Mouse (Mus musculus) embryonic facial prominence, embryonic 11.5 days (tissue): ENCODE measurements around the gene Crebbp. TPM values are rescaled to one million over a fixed set of nuclear protein-coding genes. Genes with fewer than 3 reads are reported as not detected.

Experiments used
- ATAC-seq: fragments of 200-750 bp; cut with Nextera tagmentation; replicated peaks from 2 replicates; pipeline ENCODE4 v1.8.0; 2017; ENCODE audit warnings: low read depth; ENCODE audit not compliant: insufficient number of reproducible peaks, low FRiP score, low TSS enrichment
- DNase-seq: peaks from one replicate; pipeline ENCODE4 v3.0.0-alpha.2; 2015; ENCODE audit warnings: low spot score
- H3K27ac ChIP-seq: fragments of 300-500 bp; sonication (generic); replicated peaks from 2 replicates; pipeline ENCODE4 v1.5.1; 2014; ENCODE audit warnings: mild to moderate bottlenecking, low read depth, low read length, control low read depth
- H3K27me3 ChIP-seq: fragments of 300-500 bp; sonication (generic); 2 replicates; pipeline ENCODE4 v1.6.1; 2014; ENCODE audit warnings: mild to moderate bottlenecking, low read length, moderate library complexity, mixed read lengths; ENCODE audit not compliant: control insufficient read depth, insufficient read depth
- H3K36me3 ChIP-seq: fragments of 300-500 bp; sonication (generic); replicated peaks from 2 replicates; pipeline ENCODE4 v1.6.1; 2014; ENCODE audit warnings: low read depth, mild to moderate bottlenecking, low read length, moderate library complexity, mixed read lengths; ENCODE audit not compliant: control insufficient read depth, insufficient read depth
- H3K4me1 ChIP-seq: fragments of 300-500 bp; sonication (generic); 2 replicates; pipeline ENCODE4 v1.6.1; 2014; ENCODE audit warnings: low read length, mixed read lengths; ENCODE audit not compliant: control insufficient read depth, insufficient read depth
- H3K4me2 ChIP-seq: fragments of 300-500 bp; sonication (generic); 2 replicates; pipeline ENCODE4 v1.6.1; 2014; ENCODE audit warnings: low read depth, mild to moderate bottlenecking, control low read depth, low read length, moderate library complexity
- H3K4me3 ChIP-seq: fragments of 300-500 bp; sonication (generic); 2 replicates; pipeline ENCODE4 v1.5.1; 2014; ENCODE audit warnings: low read depth, low read length, control low read depth
- H3K9ac ChIP-seq: fragments of 300-500 bp; sonication (generic); replicated peaks from 2 replicates; pipeline ENCODE4 v1.6.1; 2014; ENCODE audit warnings: mild to moderate bottlenecking, control low read depth, low read length
- H3K9me3 ChIP-seq: fragments of 300-500 bp; sonication (generic); replicated peaks from 2 replicates; pipeline ENCODE4 v1.6.1; 2016; ENCODE audit warnings: mild to moderate bottlenecking, low read length, inconsistent platforms, mixed read lengths; ENCODE audit not compliant: control insufficient read depth
- WGBS: fragments of 180-500 bp; shearing (Covaris S2); extraction: QIAGEN DNeasy Blood & Tissue Kit; methylation state at CpG from one replicate; pipeline ENCODE4 v1.1.7; 2014; 5-methylcytosine and 5-hydroxymethylcytosine counted together
- polyA plus RNA-seq: library from polyadenylated mRNA; unstranded; fragments of >200 nt; fragmentation: Nextera tagmentation; extraction: Ambion mirVana; gene quantifications from 2 replicates; pipeline ENCODE4 v1.2.1, GENCODE M21; 2014

Crebbp gene
- polyA plus RNA-seq, 1 experiment from 2014 or later, result 32.1 TPM

GRCm38 (mm10) chr16:4040206-4040605 is 173.6 kb downstream of the Crebbp start:
- no peak for DNase-seq
- H3K27ac ChIP-seq, result no peak overlapping the region
- no peak overlapping the region for H3K4me3 ChIP-seq
- ATAC-seq, result no peak
- WGBS, result 88% methylated on average over 5 of the region's 5 CpGs
- peaks cover 8% of the 10 kb centered on the region for H3K36me3 ChIP-seq
- no peaks in the 10 kb centered on the region for H3K4me1 ChIP-seq
- H3K9me3 ChIP-seq, result no peaks in the 10 kb centered on the region
- H3K4me2 ChIP-seq, result no peak overlapping the region
- no peak overlapping the region for H3K9ac ChIP-seq
- no peaks in the 10 kb centered on the region for H3K27me3 ChIP-seq

- no peak overlapping the region for H3K27ac ChIP-seq
- H3K9ac ChIP-seq, result no peak overlapping the region
- H3K36me3 ChIP-seq, result peaks cover 4% of the 10 kb centered on the region
- H3K4me2 ChIP-seq, result no peak overlapping the region
- no peak for ATAC-seq
- no peak overlapping the region for H3K4me3 ChIP-seq
- no peaks in the 10 kb centered on the region for H3K4me1 ChIP-seq
- WGBS, result 91% methylated on average over 7 of the region's 7 CpGs
- no peak for DNase-seq
- H3K27me3 ChIP-seq, result no peaks in the 10 kb centered on the region
- H3K9me3 ChIP-seq, result no peaks in the 10 kb centered on the region
Observed at GRCm38 (mm10) chr16:4037690-4038089, 176.1 kb downstream of the Crebbp start.

- Histone ChIP-seq H3K27ac (no peak within 1 kb of the TSS), H3K4me3 (no peak within 1 kb of the TSS), H3K4me1 (no peaks in the 10 kb centered on the region), H3K9me3 (no peaks in the 10 kb centered on the region), H3K4me2 (no peak within 1 kb of the TSS), H3K36me3 (peaks cover 4% of the 10 kb centered on the region), H3K9ac (no peak within 1 kb of the TSS), H3K27me3 (no peaks in the 10 kb centered on the region)
- no peak for ATAC-seq
- 91% methylated on average over 5 of the region's 5 CpGs for WGBS
- DNase-seq, result no peak
Observed at GRCm38 (mm10) chr16:4036807-4037206, 177.0 kb downstream of the Crebbp start, which contains the start of gene Dnase1. TSS of gene Dnase1 (plus strand) at chr16:4036942.

GRCm38 (mm10) chr16:4035575-4035974 is 178.2 kb downstream of the Crebbp start:
- H3K9me3 ChIP-seq, result no peaks in the 10 kb centered on the region
- no peak overlapping the region for H3K4me3 ChIP-seq
- no peaks in the 10 kb centered on the region for H3K27me3 ChIP-seq
- no peak overlapping the region for H3K27ac ChIP-seq
- ATAC-seq (no peak), DNase-seq (no peak)
- H3K4me1 ChIP-seq, result no peaks in the 10 kb centered on the region
- peaks cover 4% of the 10 kb centered on the region for H3K36me3 ChIP-seq
- H3K9ac ChIP-seq, result no peak overlapping the region
- no peak overlapping the region for H3K4me2 ChIP-seq
- WGBS, result 87% methylated on average over 2 of the region's 2 CpGs

GRCm38 (mm10) chr16:4034476-4034875 is 179.3 kb downstream of the Crebbp start:
- WGBS, result 86% methylated on average over 3 of the region's 3 CpGs
- Histone ChIP-seq H3K4me3 (no peak overlapping the region), H3K9ac (no peak overlapping the region), H3K4me2 (no peak overlapping the region), H3K27ac (no peak overlapping the region), H3K27me3 (no peaks in the 10 kb centered on the region), H3K36me3 (peaks cover 4% of the 10 kb centered on the region), H3K4me1 (no peaks in the 10 kb centered on the region), H3K9me3 (no peaks in the 10 kb centered on the region)
- DNase-seq, result no peak
- ATAC-seq, result no peak

GRCm38 (mm10) chr16:4033971-4034370 is 179.8 kb downstream of the Crebbp start:
- 73% methylated on average over 5 of the region's 5 CpGs for WGBS
- H3K27ac ChIP-seq, result no peak overlapping the region
- no peak overlapping the region for H3K4me2 ChIP-seq
- DNase-seq, result no peak
- H3K27me3 ChIP-seq, result no peaks in the 10 kb centered on the region
- no peak overlapping the region for H3K9ac ChIP-seq
- ATAC-seq, result no peak
- peaks cover 4% of the 10 kb centered on the region for H3K36me3 ChIP-seq
- H3K4me3 ChIP-seq, result no peak overlapping the region
- H3K9me3 ChIP-seq, result no peaks in the 10 kb centered on the region
- H3K4me1 ChIP-seq, result no peaks in the 10 kb centered on the region

- DNase-seq (no peak), ATAC-seq (no peak)
- Histone ChIP-seq H3K27ac (no peak overlapping the region), H3K36me3 (no peaks in the 10 kb centered on the region; the same call in 1 of the 2 replicates), H3K4me2 (no peak overlapping the region), H3K4me1 (no peaks in the 10 kb centered on the region), H3K9me3 (no peaks in the 10 kb centered on the region), H3K27me3 (no peaks in the 10 kb centered on the region), H3K4me3 (no peak overlapping the region), H3K9ac (no peak overlapping the region)
- 89% methylated on average over 6 of the region's 6 CpGs for WGBS
Observed at GRCm38 (mm10) chr16:4032341-4032748, 181.5 kb downstream of the Crebbp start.

- DNase-seq (peak; percentile 17), ATAC-seq (no peak)
- no peak overlapping the region for H3K4me2 ChIP-seq
- no peaks in the 10 kb centered on the region for H3K9me3 ChIP-seq
- H3K27ac ChIP-seq, result no peak overlapping the region
- no peak overlapping the region for H3K4me3 ChIP-seq
- H3K9ac ChIP-seq, result no peak overlapping the region
- H3K4me1 ChIP-seq, result no peaks in the 10 kb centered on the region
- 39% methylated on average over 5 of the region's 6 CpGs for WGBS
- H3K27me3 ChIP-seq, result no peaks in the 10 kb centered on the region
- no peaks in the 10 kb centered on the region for H3K36me3 ChIP-seq
Observed at GRCm38 (mm10) chr16:4031441-4032274, 182.1 kb downstream of the Crebbp start.
